Mouse (Mus musculus) hindbrain, embryonic 16.5 days (tissue): Measurements from ENCODE around the gene Vps52. TPM values are rescaled to one million over a fixed set of nuclear protein-coding genes. Genes with fewer than 3 reads are reported as not detected.
A peak's percentile ranks its signal among the peaks of the same experiment; 100 is the strongest.

ENCODE experiments used
- ATAC-seq: fragments of 200-750 bp; cut with Nextera tagmentation; 2 replicates; pipeline ENCODE4 v1.8.0; 2017; ENCODE audit warnings: moderate TSS enrichment, moderate library complexity
- H3K27ac ChIP-seq: fragments of 300-500 bp; sonication (generic); 2 replicates; pipeline ENCODE4 v1.5.1; 2014; ENCODE audit warnings: low read depth, mild to moderate bottlenecking, control low read depth, low read length, moderate library complexity
- H3K27me3 ChIP-seq: fragments of 300-500 bp; sonication (generic); replicated peaks from 2 replicates; pipeline ENCODE4 v1.6.1; 2014; ENCODE audit warnings: low read length; ENCODE audit not compliant: control insufficient read depth, insufficient read depth
- H3K36me3 ChIP-seq: fragments of 300-500 bp; sonication (generic); 2 replicates; pipeline ENCODE4 v1.6.1; 2014; ENCODE audit warnings: mild to moderate bottlenecking, low read length, moderate library complexity, mixed read lengths; ENCODE audit not compliant: control insufficient read depth, insufficient read depth
- H3K4me1 ChIP-seq: fragments of 300-500 bp; sonication (generic); 2 replicates; pipeline ENCODE4 v1.6.1; 2014; ENCODE audit warnings: low read depth, low read length; ENCODE audit not compliant: control insufficient read depth, insufficient read depth
- H3K4me2 ChIP-seq: fragments of 300-500 bp; sonication (generic); 2 replicates; pipeline ENCODE4 v1.6.1; 2014; ENCODE audit warnings: mild to moderate bottlenecking, low read length, control low read depth, moderate library complexity
- H3K4me3 ChIP-seq: fragments of 300-500 bp; sonication (generic); 2 replicates; pipeline ENCODE4 v1.5.1; 2014; ENCODE audit warnings: mild to moderate bottlenecking, low read length, control low read depth, moderate library complexity
- H3K9ac ChIP-seq: fragments of 300-500 bp; sonication (generic); 2 replicates; pipeline ENCODE4 v1.6.1; 2014; ENCODE audit warnings: low read depth, mild to moderate bottlenecking, control low read depth, low read length, moderate library complexity
- H3K9me3 ChIP-seq: fragments of 300-500 bp; sonication (generic); 2 replicates; pipeline ENCODE4 v1.6.1; 2014; ENCODE audit warnings: mild to moderate bottlenecking, low read length, moderate library complexity; ENCODE audit not compliant: control insufficient read depth
- WGBS: fragments of 180-500 bp; shearing (Covaris S2); extraction: QIAGEN DNeasy Blood & Tissue Kit; methylation state at CpG from one replicate; pipeline ENCODE4 v1.1.7; 2014; 5-methylcytosine and 5-hydroxymethylcytosine counted together
- polyA plus RNA-seq: library from polyadenylated mRNA; unstranded; fragments of >200 nt; fragmentation: Nextera tagmentation; extraction: Ambion mirVana; gene quantifications from 2 replicates; pipeline ENCODE4 v1.2.1, GENCODE M21; 2015

Gene Vps52
- polyA plus RNA-seq, 1 experiment from 2014 or later: 75.4 TPM

- Histone ChIP-seq H3K9ac (no peak overlapping the region), H3K36me3 (peaks cover 23% of the 10 kb centered on the region), H3K4me1 (peaks cover 30% of the 10 kb centered on the region), H3K27ac (no peak overlapping the region), H3K4me3 (no peak overlapping the region), H3K4me2 (no peak overlapping the region), H3K27me3 (no peaks in the 10 kb centered on the region), H3K9me3 (no peaks in the 10 kb centered on the region)
- WGBS: 84% methylated on average over 6 of the region's 6 CpGs
- no peak for ATAC-seq
Measured at GRCm38 (mm10) chr17:33957493-33957892, 1.9 kb downstream of the Vps52 start.

GRCm38 (mm10) chr17:33958451-33958850 lies 2.8 kb downstream of the Vps52 start:
- no peaks in the 10 kb centered on the region for H3K9me3 ChIP-seq
- WGBS: 95% methylated on average over 11 of the region's 11 CpGs
- peaks cover 23% of the 10 kb centered on the region for H3K36me3 ChIP-seq
- H3K27me3 ChIP-seq: no peaks in the 10 kb centered on the region
- H3K27ac ChIP-seq: no peak overlapping the region
- peaks cover 22% of the 10 kb centered on the region for H3K4me1 ChIP-seq
- no peak overlapping the region for H3K9ac ChIP-seq
- H3K4me3 ChIP-seq: no peak overlapping the region
- H3K4me2 ChIP-seq: no peak overlapping the region
- ATAC-seq: no peak

GRCm38 (mm10) chr17:33959135-33959534 lies 3.5 kb downstream of the Vps52 start:
- H3K27me3 ChIP-seq: no peaks in the 10 kb centered on the region
- no peak for ATAC-seq
- no peak overlapping the region for H3K9ac ChIP-seq
- H3K4me3 ChIP-seq: no peak overlapping the region
- peaks cover 23% of the 10 kb centered on the region for H3K36me3 ChIP-seq
- no peak overlapping the region for H3K27ac ChIP-seq
- 98% methylated on average over 13 of the region's 13 CpGs for WGBS
- no peaks in the 10 kb centered on the region for H3K9me3 ChIP-seq
- H3K4me2 ChIP-seq: no peak overlapping the region
- peaks cover 15% of the 10 kb centered on the region for H3K4me1 ChIP-seq

GRCm38 (mm10) chr17:33959948-33960347 lies 4.3 kb downstream of the Vps52 start:
- Histone ChIP-seq H3K4me2 (no peak overlapping the region), H3K27me3 (no peaks in the 10 kb centered on the region), H3K9ac (no peak overlapping the region), H3K4me1 (peaks cover 9% of the 10 kb centered on the region), H3K9me3 (no peaks in the 10 kb centered on the region), H3K27ac (no peak overlapping the region), H3K36me3 (peaks cover 24% of the 10 kb centered on the region), H3K4me3 (no peak overlapping the region)
- no peak for ATAC-seq
- WGBS: 91% methylated on average over 15 of the region's 15 CpGs

GRCm38 (mm10) chr17:33962876-33963275 lies 7.3 kb downstream of the Vps52 start:
- ATAC-seq: no peak
- no peaks in the 10 kb centered on the region for H3K9me3 ChIP-seq
- H3K4me2 ChIP-seq: no peak overlapping the region
- no peak overlapping the region for H3K9ac ChIP-seq
- H3K36me3 ChIP-seq: peaks cover 25% of the 10 kb centered on the region
- 92% methylated on average over 7 of the region's 7 CpGs for WGBS
- no peak overlapping the region for H3K4me3 ChIP-seq
- no peak overlapping the region for H3K27ac ChIP-seq
- no peaks in the 10 kb centered on the region for H3K27me3 ChIP-seq
- no peaks in the 10 kb centered on the region for H3K4me1 ChIP-seq

- Histone ChIP-seq H3K27me3 (no peaks in the 10 kb centered on the region), H3K4me3 (no peak overlapping the region), H3K27ac (no peak overlapping the region), H3K9me3 (no peaks in the 10 kb centered on the region), H3K9ac (no peak overlapping the region), H3K4me2 (no peak overlapping the region), H3K4me1 (no peaks in the 10 kb centered on the region), H3K36me3 (peaks cover 14% of the 10 kb centered on the region; the same call in 1 of the 2 replicates)
- WGBS: 94% methylated on average over 15 of the region's 17 CpGs
- no peak for ATAC-seq
Measured at GRCm38 (mm10) chr17:33965082-33965845, 9.7 kb downstream of the Vps52 start.

- ATAC-seq: 0 out of 2 replicates have a peak, but pooled peaks have one; percentile 12
- Histone ChIP-seq H3K27me3 (no peaks in the 10 kb centered on the region), H3K4me1 (no peaks in the 10 kb centered on the region), H3K27ac (no peak overlapping the region), H3K36me3 (peaks cover 14% of the 10 kb centered on the region; the same call in 1 of the 2 replicates), H3K4me3 (no peak overlapping the region), H3K9ac (no peak overlapping the region), H3K9me3 (no peaks in the 10 kb centered on the region), H3K4me2 (no peak overlapping the region)
- WGBS: 89% methylated on average over 16 of the region's 16 CpGs
Measured at GRCm38 (mm10) chr17:33965846-33966550, 10.4 kb downstream of the Vps52 start.

GRCm38 (mm10) chr17:33968489-33968888 lies 12.9 kb downstream of the Vps52 start:
- Histone ChIP-seq H3K27me3 (no peaks in the 10 kb centered on the region; the same call in 1 of the 2 replicates), H3K4me1 (no peaks in the 10 kb centered on the region), H3K9me3 (no peaks in the 10 kb centered on the region), H3K36me3 (peaks cover 2% of the 10 kb centered on the region; the same call in 1 of the 2 replicates), H3K4me3 (no peak overlapping the region), H3K4me2 (peak overlapping the region; percentile 16; the same call in 1 of the 2 replicates), H3K27ac (no peak overlapping the region), H3K9ac (no peak overlapping the region)
- WGBS: 10% methylated on average over 9 of the region's 9 CpGs
- ATAC-seq: peak; percentile 85

- Histone ChIP-seq H3K36me3 (peaks cover 2% of the 10 kb centered on the region; the same call in 1 of the 2 replicates), H3K27ac (no peak overlapping the region), H3K4me2 (peak overlapping the region; percentile 16; the same call in 1 of the 2 replicates), H3K27me3 (no peaks in the 10 kb centered on the region; the same call in 1 of the 2 replicates), H3K4me3 (no peak overlapping the region), H3K9me3 (no peaks in the 10 kb centered on the region), H3K9ac (no peak overlapping the region), H3K4me1 (no peaks in the 10 kb centered on the region)
- peak; percentile 70 for ATAC-seq
- 35% methylated on average over 5 of the region's 5 CpGs for WGBS
Measured at GRCm38 (mm10) chr17:33968927-33969326, 13.3 kb downstream of the Vps52 start.
